Mouse (Mus musculus): ENCODE measurements around the gene Zfp985.

- no peak for TF ChIP-seq EP300 (IDR thresholded peaks at IDR 0.05)
- no peak for TF ChIP-seq CTCF (IDR thresholded peaks at IDR 0.05)
These were observed 33.0 kb upstream of the Zfp985 start for GRCm38 (mm10) chr4:147520100-147520499.
